Mouse (Mus musculus) spleen, adult 2 months (tissue): ENCODE measurements around the gene Hprt.

Experiments
- CTCF ChIP-seq: fragments of 200-500 bp; IDR thresholded peaks from 2 replicates; pipeline ENCODE4 v1.5.1; 2011; ENCODE audit warnings: mild to moderate bottlenecking, inconsistent platforms; ENCODE audit not compliant: insufficient read depth, insufficient read length, insufficient replicate concordance; ENCODE audit errors: extremely low read depth
- POLR2A ChIP-seq: fragments of 200-500 bp; IDR thresholded peaks from 2 replicates; pipeline ENCODE4 v1.6.1; 2011; ENCODE audit warnings: low read depth, low read length, inconsistent platforms

- TF ChIP-seq CTCF (no peak), POLR2A (no peak)
These were observed 31.0 kb upstream of the Hprt start for GRCm38 (mm10) chrX:52956942-52957341.
